Mouse (Mus musculus) kidney, postnatal 0 days (tissue): ENCODE results near the gene Pakap. TPM values are rescaled to one million over a fixed set of nuclear protein-coding genes. Genes with fewer than 3 reads are reported as not detected.

Source experiments
- ATAC-seq: fragments of 200-750 bp; cut with Nextera tagmentation; replicated peaks from 2 replicates; pipeline ENCODE4 v1.8.0; 2017; ENCODE audit warnings: low read depth, moderate number of reproducible peaks, moderate TSS enrichment, moderate library complexity; ENCODE audit not compliant: low FRiP score
- DNase-seq: peaks from one replicate; pipeline ENCODE4 v3.0.0-alpha.2; 2016; ENCODE audit warnings: low spot score
- H3K27ac ChIP-seq: fragments of 300-500 bp; sonication (generic); 2 replicates; pipeline ENCODE4 v1.5.1; 2014; ENCODE audit warnings: mild to moderate bottlenecking
- H3K27me3 ChIP-seq: fragments of 300-500 bp; sonication (generic); 2 replicates; pipeline ENCODE4 v1.6.1; 2014; ENCODE audit warnings: low read length, mixed read lengths; ENCODE audit not compliant: insufficient read depth
- H3K36me3 ChIP-seq: fragments of 300-500 bp; sonication (generic); 2 replicates; pipeline ENCODE4 v1.6.1; 2014; ENCODE audit warnings: low read length, mixed read lengths; ENCODE audit not compliant: insufficient read depth
- H3K4me1 ChIP-seq: fragments of 300-500 bp; sonication (generic); replicated peaks from 2 replicates; pipeline ENCODE4 v1.6.1; 2014; ENCODE audit warnings: antibody characterized with exemption, low read length, mixed read lengths; ENCODE audit not compliant: insufficient read depth
- H3K4me2 ChIP-seq: fragments of 300-500 bp; sonication (generic); 2 replicates; pipeline ENCODE4 v1.6.1; 2014; ENCODE audit warnings: mild to moderate bottlenecking, low read length, moderate library complexity, mixed read lengths
- H3K4me3 ChIP-seq: fragments of 300-500 bp; sonication (generic); replicated peaks from 2 replicates; pipeline ENCODE4 v1.5.1; 2014; ENCODE audit warnings: low read depth, low read length
- H3K9ac ChIP-seq: fragments of 300-500 bp; sonication (generic); 2 replicates; pipeline ENCODE4 v1.6.1; 2014; ENCODE audit warnings: low read depth, low read length
- H3K9me3 ChIP-seq: fragments of 300-500 bp; sonication (generic); replicated peaks from 2 replicates; pipeline ENCODE4 v1.6.1; 2016; ENCODE audit warnings: low read length, inconsistent platforms, mixed read lengths
- CTCF ChIP-seq: IDR thresholded peaks from 2 replicates; pipeline ENCODE4 v1.5.1; 2016; ENCODE audit warnings: antibody characterized with exemption, low read depth, mild to moderate bottlenecking, moderate library complexity
- WGBS: fragments of 180-500 bp; shearing (Covaris S2); extraction: QIAGEN DNeasy Blood & Tissue Kit; methylation state at CpG from one replicate; pipeline ENCODE4 v1.1.7; 2014; 5-methylcytosine and 5-hydroxymethylcytosine counted together
- polyA plus RNA-seq: library from polyadenylated mRNA; unstranded; fragments of >200 nt; fragmentation: Nextera tagmentation; extraction: Ambion mirVana; gene quantifications from 2 replicates; pipeline ENCODE4 v1.2.1, GENCODE M21; 2015

The Pakap gene
- polyA plus RNA-seq, 1 experiment from 2014 or later: 11.5 TPM

- Histone ChIP-seq H3K9ac (no peak overlapping the region), H3K4me2 (peak overlapping the region; percentile 50), H3K9me3 (no peaks in the 10 kb centered on the region), H3K4me3 (no peak overlapping the region), H3K4me1 (0 out of 2 replicates have a peak, but pooled peaks cover 18% of the 10 kb centered on the region), H3K36me3 (no peaks in the 10 kb centered on the region), H3K27me3 (no peaks in the 10 kb centered on the region), H3K27ac (peak overlapping the region; percentile 71)
- 11% methylated on average over 12 of the region's 12 CpGs for WGBS
- ATAC-seq (peak; percentile 45; the same call in 1 of the 2 replicates), DNase-seq (peak; percentile 93)
- TF ChIP-seq CTCF: peak; percentile 96
These were observed 105.3 kb downstream of the Pakap start for GRCm38 (mm10) chr4:57672996-57673906.

GRCm38 (mm10) chr4:57674351-57674750 is 106.4 kb downstream of the Pakap start:
- TF ChIP-seq CTCF: no peak
- Histone ChIP-seq H3K27me3 (no peaks in the 10 kb centered on the region), H3K36me3 (no peaks in the 10 kb centered on the region), H3K9ac (no peak overlapping the region), H3K4me1 (0 out of 2 replicates have a peak, but pooled peaks cover 18% of the 10 kb centered on the region), H3K27ac (peak overlapping the region; percentile 71; the same call in 1 of the 2 replicates), H3K4me3 (no peak overlapping the region), H3K4me2 (no peak overlapping the region), H3K9me3 (no peaks in the 10 kb centered on the region)
- 67% methylated on average over 7 of the region's 7 CpGs for WGBS
- DNase-seq (no peak), ATAC-seq (no peak)

GRCm38 (mm10) chr4:57675387-57675786 is 107.4 kb downstream of the Pakap start:
- Histone ChIP-seq H3K4me2 (peak overlapping the region; percentile 52), H3K36me3 (no peaks in the 10 kb centered on the region), H3K27me3 (no peaks in the 10 kb centered on the region), H3K9me3 (no peaks in the 10 kb centered on the region), H3K4me1 (0 out of 2 replicates have a peak, but pooled peaks cover 18% of the 10 kb centered on the region), H3K9ac (0 out of 2 replicates have a peak overlapping the region, but pooled peaks have one; percentile 18), H3K27ac (peak overlapping the region; percentile 71), H3K4me3 (0 out of 2 replicates have a peak overlapping the region, but pooled peaks have one; percentile 18)
- TF ChIP-seq CTCF: no peak
- peak; percentile 86 for DNase-seq
- ATAC-seq: peak; percentile 71; the same call in 1 of the 2 replicates
- under 1% methylated on average over 13 of the region's 13 CpGs for WGBS

GRCm38 (mm10) chr4:57677916-57678315 is 109.9 kb downstream of the Pakap start:
- H3K4me3 ChIP-seq: no peak overlapping the region
- H3K4me2 ChIP-seq: no peak overlapping the region
- DNase-seq: no peak
- peaks cover 18% of the 10 kb centered on the region; the same call in 1 of the 2 replicates for H3K4me1 ChIP-seq
- no peak overlapping the region for H3K9ac ChIP-seq
- 75% methylated on average over 12 of the region's 12 CpGs for WGBS
- no peaks in the 10 kb centered on the region for H3K9me3 ChIP-seq
- H3K27me3 ChIP-seq: no peaks in the 10 kb centered on the region
- no peak overlapping the region for H3K27ac ChIP-seq
- no peak for TF ChIP-seq CTCF
- ATAC-seq: no peak
- H3K36me3 ChIP-seq: no peaks in the 10 kb centered on the region

GRCm38 (mm10) chr4:57678991-57679457 is 111.0 kb downstream of the Pakap start:
- Histone ChIP-seq H3K27ac (no peak overlapping the region), H3K9me3 (no peaks in the 10 kb centered on the region), H3K4me2 (no peak overlapping the region), H3K27me3 (no peaks in the 10 kb centered on the region), H3K4me3 (no peak overlapping the region), H3K9ac (no peak overlapping the region), H3K4me1 (peaks cover 15% of the 10 kb centered on the region; the same call in 1 of the 2 replicates), H3K36me3 (no peaks in the 10 kb centered on the region)
- WGBS: 86% methylated on average over 9 of the region's 9 CpGs
- ATAC-seq (no peak), DNase-seq (no peak)
- TF ChIP-seq CTCF: no peak

- 86% methylated on average over 12 of the region's 12 CpGs for WGBS
- H3K4me3 ChIP-seq: no peak overlapping the region
- H3K36me3 ChIP-seq: no peaks in the 10 kb centered on the region
- peaks cover 10% of the 10 kb centered on the region; the same call in 1 of the 2 replicates for H3K4me1 ChIP-seq
- no peak for TF ChIP-seq CTCF
- H3K4me2 ChIP-seq: no peak overlapping the region
- DNase-seq (no peak), ATAC-seq (no peak)
- H3K9me3 ChIP-seq: no peaks in the 10 kb centered on the region
- H3K9ac ChIP-seq: no peak overlapping the region
- H3K27ac ChIP-seq: no peak overlapping the region
- H3K27me3 ChIP-seq: no peaks in the 10 kb centered on the region
These were observed 112.2 kb downstream of the Pakap start for GRCm38 (mm10) chr4:57680186-57680585.
